Mouse (Mus musculus): Measurements from ENCODE around the gene Olfr1123. TPM values are rescaled to one million over a fixed set of nuclear protein-coding genes. Genes with fewer than 3 reads are reported as not detected.

Olfr1123 gene
- polyA plus RNA-seq, 1 experiment from 2014 or later, result not detected

Other genes with a start within 250 kb of the Olfr1123 start
- not detected in 2 replicates for gene Olfr1112, start 228.8 kb upstream of the Olfr1123 start, polyA plus RNA-seq (2015; fragmentation: Nextera tagmentation; extraction: Ambion mirVana)
- gene Olfr1113, start 207.7 kb upstream of the Olfr1123 start, polyA plus RNA-seq (2015; fragmentation: Nextera tagmentation; extraction: Ambion mirVana), result not detected in 2 replicates
- gene Olfr1115, start 168.6 kb upstream of the Olfr1123 start, polyA plus RNA-seq (2015; fragmentation: Nextera tagmentation; extraction: Ambion mirVana), result not detected in 2 replicates
- not detected in 2 replicates for gene Olfr1116, start 149.1 kb upstream of the Olfr1123 start, polyA plus RNA-seq (2015; fragmentation: Nextera tagmentation; extraction: Ambion mirVana)
- not detected in 2 replicates for gene Olfr1118, start 109.1 kb upstream of the Olfr1123 start, polyA plus RNA-seq (2015; fragmentation: Nextera tagmentation; extraction: Ambion mirVana)
- gene Olfr1120, start 61.8 kb upstream of the Olfr1123 start, polyA plus RNA-seq (2015; fragmentation: Nextera tagmentation; extraction: Ambion mirVana), result not detected in 2 replicates
- gene Olfr1121, start 46.7 kb upstream of the Olfr1123 start, polyA plus RNA-seq (2015; fragmentation: Nextera tagmentation; extraction: Ambion mirVana), result not detected in 2 replicates
- not detected in 2 replicates for gene Olfr1122, start 30.8 kb upstream of the Olfr1123 start, polyA plus RNA-seq (2015; fragmentation: Nextera tagmentation; extraction: Ambion mirVana)
- gene Olfr1124, start 13.6 kb downstream of the Olfr1123 start, polyA plus RNA-seq (2015; fragmentation: Nextera tagmentation; extraction: Ambion mirVana), result 0.05 and 0.08 TPM in 2 replicates
- gene Olfr1126, start 37.3 kb downstream of the Olfr1123 start, polyA plus RNA-seq (2015; fragmentation: Nextera tagmentation; extraction: Ambion mirVana), result not detected in 2 replicates
- not detected in 2 replicates for gene Pramel7, start 80.5 kb downstream of the Olfr1123 start, polyA plus RNA-seq (2015; fragmentation: Nextera tagmentation; extraction: Ambion mirVana)
- not detected in 2 replicates for gene Pramel6, start 89.9 kb downstream of the Olfr1123 start, polyA plus RNA-seq (2015; fragmentation: Nextera tagmentation; extraction: Ambion mirVana)
- gene Olfr153, start 115.2 kb downstream of the Olfr1123 start, polyA plus RNA-seq (2015; fragmentation: Nextera tagmentation; extraction: Ambion mirVana), result not detected in 2 replicates
- gene Olfr1128, start 128.9 kb downstream of the Olfr1123 start, polyA plus RNA-seq (2015; fragmentation: Nextera tagmentation; extraction: Ambion mirVana), result not detected in 2 replicates
- gene Olfr1129, start 157.3 kb downstream of the Olfr1123 start, polyA plus RNA-seq (2015; fragmentation: Nextera tagmentation; extraction: Ambion mirVana), result not detected in 2 replicates
- not detected in 2 replicates for gene Olfr1130, start 189.6 kb downstream of the Olfr1123 start, polyA plus RNA-seq (2015; fragmentation: Nextera tagmentation; extraction: Ambion mirVana)
- not detected in 2 replicates for gene Olfr1131, start 210.5 kb downstream of the Olfr1123 start, polyA plus RNA-seq (2015; fragmentation: Nextera tagmentation; extraction: Ambion mirVana)
- gene Olfr1132, start 220.9 kb downstream of the Olfr1123 start, polyA plus RNA-seq (2015; fragmentation: Nextera tagmentation; extraction: Ambion mirVana), result not detected in 2 replicates
- gene Olfr1133, start 230.7 kb downstream of the Olfr1123 start, polyA plus RNA-seq (2015; fragmentation: Nextera tagmentation; extraction: Ambion mirVana), result not detected in 2 replicates
- not detected in 2 replicates for gene Olfr1134, start 241.8 kb downstream of the Olfr1123 start, polyA plus RNA-seq (2015; fragmentation: Nextera tagmentation; extraction: Ambion mirVana)

Data from heart, embryonic 13.5 days (tissue).